Mouse (Mus musculus) intestine, embryonic 15.5 days (tissue): ENCODE data around the gene Vegfb. TPM values are rescaled to one million over a fixed set of nuclear protein-coding genes. Genes with fewer than 3 reads are reported as not detected.

Source experiments
- ATAC-seq: fragments of 200-750 bp; cut with Nextera tagmentation; 2 replicates; pipeline ENCODE4 v1.8.0; 2017; ENCODE audit warnings: moderate TSS enrichment, moderate library complexity
- H3K27ac ChIP-seq: fragments of 300-500 bp; sonication (generic); 2 replicates; pipeline ENCODE4 v1.5.1; 2015; ENCODE audit warnings: mild to moderate bottlenecking, inconsistent platforms
- H3K27me3 ChIP-seq: fragments of 300-500 bp; sonication (generic); replicated peaks from 2 replicates; pipeline ENCODE4 v1.6.1; 2015; ENCODE audit warnings: inconsistent platforms
- H3K36me3 ChIP-seq: fragments of 300-500 bp; sonication (generic); 2 replicates; pipeline ENCODE4 v1.6.1; 2015; ENCODE audit warnings: inconsistent platforms
- H3K4me1 ChIP-seq: fragments of 300-500 bp; sonication (generic); replicated peaks from 2 replicates; pipeline ENCODE4 v1.6.1; 2015; ENCODE audit warnings: inconsistent platforms
- H3K4me2 ChIP-seq: fragments of 300-500 bp; sonication (generic); replicated peaks from 2 replicates; pipeline ENCODE4 v1.6.1; 2015; ENCODE audit warnings: mild to moderate bottlenecking, inconsistent platforms
- H3K4me3 ChIP-seq: fragments of 300-500 bp; sonication (generic); replicated peaks from 2 replicates; pipeline ENCODE4 v1.5.1; 2015; ENCODE audit warnings: inconsistent platforms
- H3K9ac ChIP-seq: fragments of 300-500 bp; sonication (generic); 2 replicates; pipeline ENCODE4 v1.6.1; 2015; ENCODE audit warnings: inconsistent platforms
- H3K9me3 ChIP-seq: fragments of 300-500 bp; sonication (generic); 2 replicates; pipeline ENCODE4 v1.6.1; 2016; ENCODE audit warnings: inconsistent platforms
- WGBS: fragments of 180-500 bp; shearing (Covaris S2); methylation state at CpG from one replicate; pipeline ENCODE4 v1.1.7; 2015; 5-methylcytosine and 5-hydroxymethylcytosine counted together
- polyA plus RNA-seq: library from polyadenylated mRNA; unstranded; fragments of >200 nt; fragmentation: Nextera tagmentation; extraction: Ambion mirVana; gene quantifications from 2 replicates; pipeline ENCODE4 v1.2.1, GENCODE M21; 2015

Vegfb gene
- polyA plus RNA-seq, 1 experiment from 2014 or later, result 44.0 TPM

DNA sequence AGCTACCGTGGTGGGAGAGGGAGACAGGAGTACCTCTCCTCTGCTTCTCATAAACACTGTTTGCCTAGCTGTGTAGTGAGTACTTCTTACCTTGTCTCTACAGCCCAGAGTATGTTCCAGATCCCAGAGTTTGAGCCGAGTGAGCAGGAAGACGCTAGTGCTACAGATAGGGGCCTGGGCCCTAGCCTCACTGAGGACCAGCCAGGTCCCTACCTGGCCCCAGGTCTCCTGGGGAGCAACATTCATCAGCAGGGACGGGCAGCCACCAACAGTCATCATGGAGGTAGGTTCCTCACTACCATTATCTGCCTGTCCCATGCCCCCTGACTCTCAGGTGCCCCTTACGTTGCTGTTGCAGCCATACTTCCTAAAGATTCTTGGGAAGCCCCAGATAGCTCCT is 44.7 kb downstream of the Vegfb start:
- peak; percentile 2; the same call in 1 of the 2 replicates for ATAC-seq

DNA sequence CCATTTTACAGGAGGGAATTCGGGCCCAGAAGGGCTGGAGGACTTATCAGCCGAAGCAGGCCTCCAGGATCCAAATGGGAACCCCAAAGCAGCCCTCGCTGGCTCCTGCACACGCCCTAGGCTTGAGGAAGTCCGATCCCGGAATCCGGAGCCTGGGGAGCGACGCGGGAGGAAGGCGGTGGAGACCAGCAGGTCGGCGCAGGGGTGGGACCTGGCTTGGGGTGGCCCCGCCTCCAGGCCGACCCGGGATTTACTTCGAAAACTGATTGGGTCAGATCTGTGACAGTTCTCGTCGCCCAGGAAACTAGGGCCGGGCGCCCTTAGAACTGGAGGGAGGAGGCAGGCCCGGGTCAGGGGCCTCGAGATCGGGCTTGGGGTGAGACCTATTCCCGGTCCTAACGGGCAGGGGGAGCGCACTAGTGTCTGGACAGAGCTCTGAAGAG is 45.2 kb downstream of the Vegfb start, which contains the start of gene Gpr137:
Gene Gpr137 (minus strand): TSS at position 232 of the 443 bp plus-strand sequence.
- Histone ChIP-seq H3K4me2 (peak within 1 kb of the TSS; percentile 95), H3K27me3 (no peaks in the 10 kb centered on the region), H3K27ac (peak within 1 kb of the TSS; percentile 96), H3K36me3 (no peaks in the 10 kb centered on the region), H3K9me3 (no peaks in the 10 kb centered on the region), H3K9ac (peak within 1 kb of the TSS; percentile 90), H3K4me1 (peaks cover 26% of the 10 kb centered on the region), H3K4me3 (peak within 1 kb of the TSS; percentile 78)
- 0% methylated on average over 27 of the region's 27 CpGs for WGBS
- peak; percentile 93 for ATAC-seq

More for the DNA sequence above, 44.7 kb downstream of the Vegfb start:
- Histone ChIP-seq H3K27me3 (no peaks in the 10 kb centered on the region), H3K36me3 (no peaks in the 10 kb centered on the region), H3K9me3 (no peaks in the 10 kb centered on the region), H3K4me2 (peak overlapping the region; percentile 95), H3K4me3 (peak overlapping the region; percentile 78), H3K9ac (peak overlapping the region; percentile 90), H3K4me1 (peaks cover 26% of the 10 kb centered on the region), H3K27ac (peak overlapping the region; percentile 96)
- 20% methylated on average over 5 of the region's 5 CpGs for WGBS

DNA sequence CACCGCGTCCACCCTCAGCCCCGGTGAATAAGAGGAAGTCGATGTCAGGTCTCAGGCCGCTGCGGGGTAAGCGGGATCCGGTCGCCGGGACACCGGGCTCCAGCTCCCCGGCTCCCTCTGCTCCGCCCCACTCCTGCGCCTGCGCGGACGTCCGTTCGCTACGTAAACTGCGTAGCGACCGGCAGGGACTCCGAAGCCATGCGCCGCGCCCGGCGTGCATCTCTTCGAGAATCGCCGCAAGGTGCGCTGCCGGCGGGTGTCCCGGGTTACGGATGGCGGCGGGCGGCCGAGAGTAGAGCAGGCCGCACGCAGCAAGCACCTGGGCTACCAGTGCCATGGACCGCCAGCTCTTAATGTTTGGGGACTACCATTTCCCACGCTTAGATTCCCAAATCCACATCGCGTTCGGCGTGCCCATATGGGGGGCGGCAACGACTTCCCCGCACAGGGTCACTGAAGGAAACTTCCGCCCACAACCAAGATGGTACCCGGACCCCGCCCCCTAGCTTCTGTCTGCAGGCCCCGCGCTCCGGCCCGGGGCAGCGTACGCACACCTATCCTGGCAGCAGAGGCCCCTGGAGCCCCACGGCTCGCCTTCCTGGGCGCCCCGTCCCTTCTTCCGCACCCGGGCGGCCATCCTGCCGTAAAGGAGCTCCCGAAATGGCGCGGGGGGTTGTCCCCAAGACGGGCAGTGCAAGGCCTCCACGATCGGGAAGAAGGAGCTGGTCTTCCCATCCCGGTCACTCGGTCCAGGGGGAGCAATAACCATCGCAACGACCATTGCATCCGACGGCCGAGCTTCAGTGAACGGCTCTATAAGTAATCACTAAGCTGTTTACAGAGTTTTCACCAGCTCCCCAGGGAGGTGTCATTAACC is 45.8 kb downstream of the Vegfb start, which contains the start of gene Bad:
Gene Bad (plus strand): TSS at position 490 of the 877 bp plus-strand sequence.
- Histone ChIP-seq H3K27me3 (no peaks in the 10 kb centered on the region), H3K4me1 (peaks cover 26% of the 10 kb centered on the region), H3K27ac (peak within 1 kb of the TSS; percentile 96), H3K9ac (peak within 1 kb of the TSS; percentile 90), H3K4me2 (peak within 1 kb of the TSS; percentile 95), H3K9me3 (no peaks in the 10 kb centered on the region), H3K36me3 (no peaks in the 10 kb centered on the region), H3K4me3 (peak within 1 kb of the TSS; percentile 78)
- ATAC-seq, result peak; percentile 88
- under 1% methylated on average over 83 of the region's 83 CpGs for WGBS

DNA sequence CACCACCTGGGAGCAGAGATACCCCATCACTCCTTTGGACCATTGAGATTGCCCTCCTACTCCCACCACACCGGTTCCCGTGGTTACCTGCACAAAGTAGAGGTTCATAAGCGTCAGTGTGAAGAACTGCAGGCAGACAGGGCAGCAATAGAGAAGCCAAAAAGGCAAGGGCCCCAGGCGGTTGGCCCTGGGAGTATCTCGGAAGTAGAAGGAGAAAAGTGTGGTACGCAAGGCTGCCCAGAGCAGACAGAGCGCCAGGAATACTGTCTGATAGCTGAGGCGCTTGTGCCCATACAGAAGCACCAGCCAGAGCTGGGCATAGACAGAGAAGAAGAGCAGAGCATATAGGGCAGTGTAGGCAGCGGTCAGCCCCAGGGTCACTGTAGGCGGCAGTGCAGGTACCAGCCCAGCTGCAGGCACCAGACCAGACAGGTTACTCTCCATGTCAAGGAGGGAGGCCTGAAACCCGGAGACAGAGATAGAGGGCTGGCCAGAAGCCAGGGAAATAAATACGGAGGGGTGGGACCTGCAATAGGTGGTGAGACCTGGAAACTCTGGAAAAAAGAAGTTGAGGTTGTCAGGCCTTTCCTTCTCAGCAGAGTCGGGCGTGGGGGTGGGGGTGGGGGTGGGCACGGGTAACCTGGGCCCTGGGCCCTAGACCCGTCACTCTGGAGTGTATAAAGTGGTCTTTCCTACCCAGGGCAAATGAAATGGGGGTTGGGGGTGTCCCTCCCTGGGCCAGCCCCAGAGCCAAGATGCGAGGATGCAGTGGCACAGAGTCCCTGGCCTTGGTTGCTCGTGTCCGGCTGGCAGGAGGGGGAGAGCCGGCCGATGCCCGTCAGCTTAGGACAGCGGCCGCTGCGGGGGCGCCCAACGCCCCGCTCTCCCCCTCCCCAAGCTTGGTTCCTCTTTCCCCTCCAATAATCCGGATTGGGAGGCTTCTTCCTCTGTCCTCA is 46.8 kb downstream of the Vegfb start:
- H3K27ac ChIP-seq, result peak overlapping the region; percentile 55; the same call in 1 of the 2 replicates

DNA sequence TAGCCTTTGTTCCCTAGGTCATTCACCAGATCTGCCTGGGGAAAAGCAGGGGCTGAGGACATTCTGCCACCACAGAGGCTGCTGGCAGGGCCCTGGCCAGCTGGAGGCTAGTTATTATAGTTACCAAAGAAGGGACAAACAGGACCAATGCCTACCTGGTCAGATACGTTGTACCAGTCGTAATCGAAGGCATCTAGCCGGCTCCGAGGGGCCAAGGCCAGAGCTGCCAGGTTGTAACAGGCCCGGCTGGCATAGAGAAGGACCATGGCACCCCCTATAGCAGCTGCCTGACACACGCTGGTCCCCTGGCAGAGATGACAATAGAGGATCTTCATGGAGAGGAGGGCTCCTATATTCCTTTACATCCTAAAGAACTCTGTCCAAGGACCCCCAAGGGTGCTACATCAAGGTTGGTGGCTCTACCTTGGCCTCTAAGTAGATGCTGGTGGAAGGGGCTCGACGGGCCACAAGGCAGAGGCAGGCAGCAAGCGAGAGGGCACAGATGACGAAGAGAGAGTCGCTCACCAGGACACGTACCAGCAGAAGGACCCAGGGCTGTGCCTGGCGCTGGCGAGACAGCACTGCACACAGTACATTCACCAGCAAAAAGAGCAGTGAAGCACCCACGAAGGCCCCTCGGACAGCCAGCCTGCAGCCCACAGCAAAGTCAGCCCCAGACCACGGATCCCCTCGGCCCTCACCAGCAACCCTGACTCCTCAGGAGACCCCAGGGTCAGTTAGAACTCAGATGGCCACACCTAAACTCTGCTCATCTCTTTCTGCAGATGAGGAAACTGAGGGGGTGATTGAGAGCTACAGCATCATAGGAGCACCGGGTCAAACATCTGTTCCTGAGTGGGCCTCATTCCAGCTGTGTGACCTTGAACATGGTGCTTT is 48.1 kb downstream of the Vegfb start:
- H3K9me3 ChIP-seq, result no peaks in the 10 kb centered on the region
- ATAC-seq, result no peak
- 91% methylated on average over 20 of the region's 20 CpGs for WGBS
- no peak overlapping the region for H3K27ac ChIP-seq
- peaks cover 28% of the 10 kb centered on the region for H3K4me1 ChIP-seq
- H3K4me2 ChIP-seq, result no peak overlapping the region
- H3K4me3 ChIP-seq, result no peak overlapping the region
- no peak overlapping the region for H3K9ac ChIP-seq
- H3K36me3 ChIP-seq, result no peaks in the 10 kb centered on the region
- H3K27me3 ChIP-seq, result peaks cover 17% of the 10 kb centered on the region

More for the DNA sequence above, 46.8 kb downstream of the Vegfb start:
- Histone ChIP-seq H3K4me3 (peak overlapping the region; percentile 78), H3K27me3 (peaks cover 6% of the 10 kb centered on the region; the same call in 1 of the 2 replicates), H3K4me1 (peaks cover 26% of the 10 kb centered on the region), H3K4me2 (peak overlapping the region; percentile 95), H3K36me3 (no peaks in the 10 kb centered on the region), H3K9me3 (no peaks in the 10 kb centered on the region), H3K9ac (peak overlapping the region; percentile 90)
- 0 out of 2 replicates have a peak, but pooled peaks have one; percentile 3 for ATAC-seq
- WGBS, result 19% methylated on average over 29 of the region's 29 CpGs

DNA sequence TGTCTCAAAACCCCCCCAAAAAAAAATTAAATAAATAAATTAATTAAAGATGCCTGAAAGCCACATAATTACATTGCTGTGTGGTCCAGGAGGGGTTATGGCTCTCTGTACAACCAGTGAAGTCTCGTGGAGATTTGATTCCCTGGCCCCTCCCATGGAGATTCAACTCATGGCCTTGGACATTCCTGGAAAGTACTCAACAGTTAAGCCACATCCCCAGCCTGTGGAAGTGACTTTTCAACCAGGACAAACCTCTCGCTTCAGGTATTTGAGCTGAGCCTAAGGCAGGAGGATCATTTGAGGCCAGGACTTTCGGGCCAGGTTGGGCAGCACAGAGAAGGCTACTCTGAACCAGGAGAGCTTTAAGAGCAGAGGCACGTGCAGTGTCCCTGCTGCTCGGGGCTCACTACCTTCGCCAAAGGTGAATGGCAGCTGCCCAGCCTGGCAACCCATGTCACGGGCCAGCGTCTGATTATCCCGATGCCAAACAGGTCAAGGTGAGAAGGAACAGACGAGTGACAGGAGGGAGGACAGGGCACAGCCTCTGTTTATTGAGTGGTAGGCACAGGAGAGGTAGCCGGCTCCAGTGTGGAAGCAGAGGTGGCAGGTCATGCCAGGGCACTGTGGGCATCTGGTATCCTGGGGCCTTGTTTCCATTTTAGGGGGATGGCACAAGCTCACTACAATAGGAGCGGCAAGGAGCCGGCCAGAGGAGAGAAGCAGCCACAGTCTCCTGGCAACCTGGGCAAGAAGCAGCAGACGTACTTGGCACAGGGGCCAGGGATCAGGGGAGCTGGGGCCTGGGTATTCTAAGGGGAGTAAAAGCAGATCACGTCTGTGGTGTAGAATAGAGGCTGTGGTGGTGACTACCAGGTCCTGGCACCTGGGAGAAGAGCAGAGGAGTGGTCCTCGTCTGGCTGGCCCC is 49.6 kb downstream of the Vegfb start:
- WGBS, result 78% methylated on average over 16 of the region's 16 CpGs
- Histone ChIP-seq H3K9me3 (no peaks in the 10 kb centered on the region), H3K4me2 (no peak overlapping the region), H3K4me3 (no peak overlapping the region), H3K27ac (no peak overlapping the region), H3K4me1 (peaks cover 33% of the 10 kb centered on the region), H3K27me3 (peaks cover 33% of the 10 kb centered on the region), H3K9ac (no peak overlapping the region), H3K36me3 (no peaks in the 10 kb centered on the region)
- ATAC-seq, result no peak

DNA sequence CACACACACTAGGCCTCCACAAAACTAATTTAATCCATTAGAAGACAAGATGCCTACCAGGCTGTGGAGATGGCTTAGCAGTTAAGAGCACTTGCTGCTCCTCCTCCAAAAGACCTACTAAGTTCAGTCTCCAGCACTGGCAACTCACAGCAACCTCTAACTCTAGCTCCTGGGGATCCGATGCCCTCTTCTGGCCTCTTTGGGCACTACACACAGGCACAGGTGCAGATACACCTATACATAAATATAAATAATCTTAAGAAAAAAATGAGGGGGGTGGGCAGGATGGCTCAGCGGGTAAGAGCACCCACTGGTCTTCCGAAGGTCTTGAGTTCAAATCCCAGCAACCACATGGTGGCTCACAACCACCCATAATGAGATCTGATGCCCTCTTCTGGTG is 51.2 kb downstream of the Vegfb start:
- H3K27me3 ChIP-seq, result peaks cover 47% of the 10 kb centered on the region
- no peak overlapping the region for H3K4me2 ChIP-seq
- WGBS, result 22% methylated on average over 3 of the region's 3 CpGs
- H3K27ac ChIP-seq, result no peak overlapping the region
- no peak overlapping the region for H3K4me3 ChIP-seq
- no peak overlapping the region for H3K9ac ChIP-seq
- no peak for ATAC-seq
- H3K4me1 ChIP-seq, result peaks cover 29% of the 10 kb centered on the region
- H3K36me3 ChIP-seq, result no peaks in the 10 kb centered on the region
- H3K9me3 ChIP-seq, result no peaks in the 10 kb centered on the region

DNA sequence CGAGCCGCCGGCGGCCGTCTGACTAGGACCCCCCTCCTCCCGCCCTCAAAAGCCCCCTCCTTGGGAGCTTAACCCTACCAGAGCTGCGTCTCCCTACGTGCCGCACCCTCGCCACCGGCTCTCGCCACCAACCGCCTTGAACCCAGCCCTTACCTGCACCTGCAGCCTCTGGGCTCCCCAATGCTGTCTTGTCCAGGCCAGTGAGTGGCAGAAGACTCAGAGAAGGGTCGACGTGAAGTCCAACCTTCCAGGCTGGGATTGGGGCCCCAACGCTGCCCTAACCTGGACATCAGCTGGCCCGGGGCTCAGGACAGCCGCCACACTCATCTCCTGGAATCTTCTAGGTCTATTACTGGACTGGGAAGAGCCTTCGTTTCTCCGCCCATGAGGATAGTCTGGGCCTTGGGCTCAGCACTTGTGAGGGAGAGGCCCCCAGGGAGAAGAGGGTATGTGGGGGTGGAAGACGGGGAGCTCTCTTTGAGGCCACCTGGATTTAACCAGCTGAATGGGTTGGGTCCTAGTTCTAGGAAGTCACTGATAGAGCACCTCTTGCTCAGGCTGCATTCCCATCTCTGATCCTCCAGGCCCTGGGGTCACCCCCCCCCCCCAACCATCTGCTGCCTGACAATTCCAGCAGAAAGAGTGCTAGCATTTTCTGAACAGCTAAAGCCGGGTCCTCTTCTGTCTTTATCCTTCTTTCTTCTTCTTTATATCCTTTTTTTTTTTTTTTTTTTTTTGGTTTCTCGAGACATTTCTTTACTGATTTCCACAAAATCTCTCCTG is 53.1 kb downstream of the Vegfb start, which contains the start of gene Kcnk4:
Gene Kcnk4 (minus strand): TSS at position 321 of the 783 bp plus-strand sequence.
- WGBS, result 11% methylated on average over 23 of the region's 23 CpGs

DNA sequence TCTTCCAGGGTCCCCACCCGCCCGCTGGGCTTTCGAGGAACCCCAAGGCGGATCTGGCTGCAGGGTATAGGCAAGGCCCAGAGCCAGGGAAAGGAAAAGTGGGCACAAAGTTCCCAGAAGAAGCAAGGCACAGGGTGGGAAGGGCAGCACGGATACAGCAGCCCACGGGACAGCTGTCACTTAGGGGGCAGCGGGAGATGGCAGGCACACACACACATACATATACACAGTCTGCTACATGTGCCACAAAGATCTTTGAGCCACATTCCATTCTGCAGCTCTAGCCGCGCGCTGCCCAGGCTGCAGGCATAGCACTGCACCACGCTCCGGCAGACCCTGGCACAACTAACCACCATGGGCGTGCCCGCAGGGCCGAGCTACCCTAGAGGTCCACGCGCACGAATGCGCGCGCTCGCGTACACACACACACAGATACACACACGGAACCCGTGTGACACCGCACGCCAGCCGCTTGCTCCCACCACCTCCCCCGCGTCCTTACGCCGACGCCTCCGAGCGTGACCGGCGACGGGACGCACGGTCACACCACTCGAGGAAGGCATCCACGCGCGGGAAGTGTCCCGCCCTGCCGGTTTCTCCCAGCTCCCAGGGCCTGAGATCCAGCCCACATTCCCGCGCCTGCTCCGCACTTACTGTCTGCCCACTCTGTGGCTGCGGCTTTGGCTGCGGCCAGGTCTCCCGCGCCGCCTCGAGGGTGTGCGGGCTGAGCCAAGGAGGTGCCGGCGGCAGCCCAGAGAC is 53.8 kb downstream of the Vegfb start:
- Histone ChIP-seq H3K4me3 (peak overlapping the region; percentile 41), H3K9ac (peak overlapping the region; percentile 42), H3K36me3 (no peaks in the 10 kb centered on the region), H3K4me1 (peaks cover 18% of the 10 kb centered on the region), H3K9me3 (no peaks in the 10 kb centered on the region), H3K27ac (no peak overlapping the region), H3K4me2 (peak overlapping the region; percentile 88), H3K27me3 (peaks cover 63% of the 10 kb centered on the region)
- ATAC-seq, result peak; percentile 57
- 4% methylated on average over 58 of the region's 58 CpGs for WGBS

More for the DNA sequence above, 53.1 kb downstream of the Vegfb start, which contains the start of gene Kcnk4:
- Histone ChIP-seq H3K9me3 (no peaks in the 10 kb centered on the region), H3K36me3 (no peaks in the 10 kb centered on the region), H3K4me2 (peak within 1 kb of the TSS; percentile 88), H3K27me3 (peaks cover 58% of the 10 kb centered on the region), H3K4me1 (peaks cover 18% of the 10 kb centered on the region), H3K9ac (peak within 1 kb of the TSS; percentile 42), H3K27ac (no peak within 1 kb of the TSS), H3K4me3 (peak within 1 kb of the TSS; percentile 41)
- ATAC-seq, result 0 out of 2 replicates have a peak, but pooled peaks have one; percentile 15
